8 mouse cellular contexts compared by ENCODE assay signal in genomic region chr5:134394624-134395023, GRCm38 (mm10).
DNase-seq lines count a peak whose midpoint lies in the region; ATAC-seq and TF ChIP-seq lines count a peak whose summit lies in the region.

No protein-coding gene starts in this region.

- no peak overlapping the region for H3K4me3 ChIP-seq in midbrain, embryonic 10.5 days
- H3K4me3 ChIP-seq in midbrain, postnatal 0 days (ENCODE audit: low read depth, low read length): no peak overlapping the region
- H3K4me3 ChIP-seq in limb, embryonic 12.5 days (replicated peaks): 0 out of 2 replicates have a peak overlapping the region, but pooled peaks have one; percentile 6

- ATAC-seq in midbrain, postnatal 0 days (ENCODE audit: low FRiP score): no peak
- peak; percentile 88 for ATAC-seq in limb, embryonic 12.5 days (ENCODE audit: insufficient number of reproducible peaks, insufficient read depth, low FRiP score, low TSS enrichment, low read depth)

- no peaks in the 10 kb centered on the region for H3K27me3 ChIP-seq in midbrain, embryonic 10.5 days (ENCODE audit: low read depth, poor library complexity, severe bottlenecking)
- no peaks in the 10 kb centered on the region for H3K27me3 ChIP-seq in midbrain, postnatal 0 days (ENCODE audit: insufficient read depth, low read length)
- no peaks in the 10 kb centered on the region for H3K27me3 ChIP-seq in limb, embryonic 12.5 days

- no peaks in the 10 kb centered on the region for H3K4me1 ChIP-seq in midbrain, embryonic 10.5 days
- no peaks in the 10 kb centered on the region for H3K4me1 ChIP-seq in midbrain, postnatal 0 days (ENCODE audit: insufficient read depth, low read length)
- H3K4me1 ChIP-seq in limb, embryonic 12.5 days (replicated peaks): peaks cover 19% of the 10 kb centered on the region

- 64% methylated on average over 10 of the region's 10 CpGs for WGBS in midbrain, embryonic 10.5 days
- WGBS in midbrain, postnatal 0 days: 75% methylated on average over 10 of the region's 10 CpGs
- 5% methylated on average over 10 of the region's 10 CpGs for WGBS in limb, embryonic 12.5 days

- no peak for TF ChIP-seq CTCF in midbrain, postnatal 0 days (IDR thresholded peaks at IDR 0.05)

- no peaks in the 10 kb centered on the region for H3K9me3 ChIP-seq in midbrain, embryonic 10.5 days (replicated peaks)
- no peaks in the 10 kb centered on the region for H3K9me3 ChIP-seq in midbrain, postnatal 0 days (ENCODE audit: low read length)
- H3K9me3 ChIP-seq in limb, embryonic 12.5 days: no peaks in the 10 kb centered on the region

- H3K4me2 ChIP-seq in midbrain, postnatal 0 days (ENCODE audit: low read depth, low read length, poor library complexity, severe bottlenecking): no peak overlapping the region
- peak overlapping the region; percentile 31 for H3K4me2 ChIP-seq in limb, embryonic 12.5 days

- H3K9ac ChIP-seq in midbrain, postnatal 0 days (replicated peaks; ENCODE audit: low read length, poor library complexity, severe bottlenecking): no peak overlapping the region
- H3K9ac ChIP-seq in limb, embryonic 12.5 days (replicated peaks): 0 out of 2 replicates have a peak overlapping the region, but pooled peaks have one; percentile 2

- no peaks in the 10 kb centered on the region; the same call in 1 of the 2 replicates for H3K36me3 ChIP-seq in midbrain, embryonic 10.5 days
- peaks cover 58% of the 10 kb centered on the region for H3K36me3 ChIP-seq in midbrain, postnatal 0 days (ENCODE audit: insufficient read depth, low read length)
- H3K36me3 ChIP-seq in limb, embryonic 12.5 days: peaks cover 48% of the 10 kb centered on the region

- DNase-seq in midbrain, embryonic 10.5 days (ENCODE audit: low spot score): peak; percentile 48
- DNase-seq in midbrain, postnatal 0 days (ENCODE audit: low spot score): no peak
- peak; percentile 70 for DNase-seq in embryo, embryonic 9.5 days (ENCODE audit: extremely low spot score)
- DNase-seq in heart, postnatal 4 days: peak; percentile 79
- DNase-seq in neural tube, embryonic 10.5 days (ENCODE audit: extremely low spot score, low spot score): peak; percentile 66
- DNase-seq in left cerebral cortex, postnatal 25 days (ENCODE audit: low spot score in 2 of 2): no peak
- DNase-seq in cerebellum, postnatal 14 days: no peak

- intact Hi-C loops in left cerebral cortex, postnatal 25 days (cut with DNase I): no loop called here

- no peak overlapping the region for H3K27ac ChIP-seq in midbrain, embryonic 10.5 days (replicated peaks)
- no peak overlapping the region for H3K27ac ChIP-seq in midbrain, postnatal 0 days (ENCODE audit: low read depth, low read length)
- H3K27ac ChIP-seq in limb, embryonic 12.5 days: peak overlapping the region; percentile 92

Comparison
In these comparisons a context has a peak if more than half of its experiments do, and no peak if none do; other contexts are left out.
1. DNase-seq: peak in midbrain, embryonic 10.5 days (single experiment), embryo, embryonic 9.5 days (single experiment), heart, postnatal 4 days (single experiment) and neural tube, embryonic 10.5 days (single experiment); none in midbrain, postnatal 0 days (single experiment), left cerebral cortex, postnatal 25 days (0 of 2) and cerebellum, postnatal 14 days (0 of 2).